Comparison of ENCODE assay signal across 30 mouse cellular contexts in genomic region chr10:117343000-117343399, GRCm38 (mm10). TPM values are rescaled to one million over a fixed set of nuclear protein-coding genes. Genes with fewer than 3 reads are reported as not detected.
DNase-seq lines count a peak whose midpoint lies in the region; ATAC-seq and TF ChIP-seq lines count a peak whose summit lies in the region.
"Had no signal": no experiment of that assay in that cellular context is flagged by ENCODE, and none has a peak within 500 bp of the region (broad histone marks: within the 10 kb centered on the region; RNA-seq: fewer than 3 reads in every experiment).

No protein-coding gene starts in this region.

- H3K9me3 ChIP-seq in limb, embryonic 12.5 days, result no peaks in the 10 kb centered on the region
- no peaks in the 10 kb centered on the region for H3K9me3 ChIP-seq in limb, embryonic 10.5 days (replicated peaks)
- H3K9me3 ChIP-seq in ES-Bruce4 (replicated peaks; ENCODE audit: control insufficient read depth, insufficient read depth, low read length, poor library complexity, severe bottlenecking), result no peaks in the 10 kb centered on the region
- no peaks in the 10 kb centered on the region for H3K9me3 ChIP-seq in liver, postnatal 0 days (ENCODE audit: low read length)
- H3K9me3 ChIP-seq: embryonic facial prominence, embryonic 15.5 days; forebrain, embryonic 13.5 days; hindbrain, embryonic 10.5 days; hindbrain, embryonic 15.5 days; neural tube, embryonic 15.5 days had no signal

- TF ChIP-seq POLR2A in ES-Bruce4 (IDR thresholded peaks at IDR 0.05; ENCODE audit: insufficient read depth, low read length), result no peak

- H3K27ac ChIP-seq in limb, embryonic 12.5 days, result peak overlapping the region; percentile 37; the same call in 1 of the 2 replicates
- no peak overlapping the region for H3K27ac ChIP-seq in limb, embryonic 10.5 days
- peak overlapping the region; percentile 96 for H3K27ac ChIP-seq in ES-Bruce4 (ENCODE audit: insufficient read depth, low read length)
- peak overlapping the region; percentile 60; the same call in 1 of the 2 replicates for H3K27ac ChIP-seq in liver, postnatal 0 days (ENCODE audit: low read depth)
- H3K27ac ChIP-seq: embryonic facial prominence, embryonic 15.5 days; forebrain, embryonic 13.5 days; hindbrain, embryonic 10.5 days; hindbrain, embryonic 15.5 days; layer of hippocampus, adult 2 months; left cerebral cortex, adult 2 months; liver, embryonic 14.5 days; macrophage; neural tube, embryonic 15.5 days had no signal

- no peak for ATAC-seq in limb, embryonic 12.5 days (ENCODE audit: insufficient number of reproducible peaks, insufficient read depth, low FRiP score, low TSS enrichment, low read depth)
- peak; percentile 76 for ATAC-seq in liver, postnatal 0 days
- ATAC-seq: forebrain, embryonic 13.5 days had no signal

- H3K27me3 ChIP-seq in limb, embryonic 12.5 days, result no peaks in the 10 kb centered on the region
- H3K27me3 ChIP-seq in limb, embryonic 10.5 days (ENCODE audit: low read depth, poor library complexity, severe bottlenecking), result no peaks in the 10 kb centered on the region
- H3K27me3 ChIP-seq in ES-Bruce4 (ENCODE audit: control insufficient read depth, insufficient read depth, low read length, poor library complexity, severe bottlenecking), result no peaks in the 10 kb centered on the region
- H3K27me3 ChIP-seq in liver, postnatal 0 days (ENCODE audit: insufficient read depth, low read length), result no peaks in the 10 kb centered on the region
- H3K27me3 ChIP-seq: embryonic facial prominence, embryonic 15.5 days; forebrain, embryonic 13.5 days; hindbrain, embryonic 15.5 days; neural tube, embryonic 15.5 days had no signal

- no peak for DNase-seq in limb, embryonic 10.5 days (ENCODE audit: low spot score)
- peak; percentile 58 for DNase-seq in fat pad, adult 2 months (ENCODE audit: extremely low read depth, low read depth, low spot score)
- no peak for DNase-seq in liver, postnatal 0 days
- DNase-seq in right cerebral cortex, adult 18-20 months, result no peak
- no peak for DNase-seq in natural killer cell, adult 2 months (ENCODE audit: low spot score in 2 of 2)
- DNase-seq: cerebellum, adult 11 months; cerebellum, adult 9-10 months; cerebellum, postnatal 36 days; gastrocnemius, postnatal 10 days; heart, postnatal 14 days; kidney, adult 2 months; kidney, postnatal 36 days; midbrain, embryonic 14.5 days; retina, postnatal 1 day; right cerebral cortex, postnatal 25 days; spleen, adult 18-20 months; thymus, adult 18-20 months; thymus, postnatal 36 days had no signal

- no peak overlapping the region for H3K9ac ChIP-seq in limb, embryonic 12.5 days (replicated peaks)
- peak overlapping the region; percentile 72 for H3K9ac ChIP-seq in ES-Bruce4 (ENCODE audit: low read depth, poor library complexity, severe bottlenecking)
- H3K9ac ChIP-seq in liver, postnatal 0 days (replicated peaks), result peak overlapping the region; percentile 16; the same call in 1 of the 2 replicates
- H3K9ac ChIP-seq: embryonic facial prominence, embryonic 15.5 days; forebrain, embryonic 13.5 days; hindbrain, embryonic 15.5 days; liver, embryonic 14.5 days; neural tube, embryonic 15.5 days had no signal

- WGBS in limb, embryonic 12.5 days, result 86% methylated on average over 4 of the region's 4 CpGs
- WGBS in limb, embryonic 10.5 days, result 90% methylated on average over 4 of the region's 4 CpGs
- 54% methylated on average over 4 of the region's 4 CpGs for WGBS in liver, postnatal 0 days (ENCODE audit: insufficient replicate concordance)

- no peak overlapping the region for H3K4me3 ChIP-seq in limb, embryonic 12.5 days (replicated peaks)
- H3K4me3 ChIP-seq in limb, embryonic 10.5 days, result no peak overlapping the region
- H3K4me3 ChIP-seq in ES-Bruce4 (ENCODE audit: low read depth, low read length), result no peak overlapping the region
- H3K4me3 ChIP-seq in liver, postnatal 0 days (ENCODE audit: low read depth, low read length), result no peak overlapping the region
- H3K4me3 ChIP-seq: embryonic facial prominence, embryonic 15.5 days; forebrain, embryonic 13.5 days; hindbrain, embryonic 10.5 days; hindbrain, embryonic 15.5 days; layer of hippocampus, adult 2 months; left cerebral cortex, adult 2 months; neural tube, embryonic 15.5 days had no signal

- H3K36me3 ChIP-seq in limb, embryonic 12.5 days, result peaks cover 21% of the 10 kb centered on the region
- peaks cover 42% of the 10 kb centered on the region for H3K36me3 ChIP-seq in limb, embryonic 10.5 days
- peaks cover 5% of the 10 kb centered on the region for H3K36me3 ChIP-seq in ES-Bruce4 (ENCODE audit: control insufficient read depth, insufficient read depth, low read length, poor library complexity, severe bottlenecking)
- H3K36me3 ChIP-seq in liver, postnatal 0 days (replicated peaks; ENCODE audit: insufficient read depth, low read length), result no peaks in the 10 kb centered on the region; the same call in 1 of the 2 replicates
- H3K36me3 ChIP-seq: hindbrain, embryonic 15.5 days had no signal

- TF ChIP-seq EP300 in ES-Bruce4 (IDR thresholded peaks at IDR 0.05; ENCODE audit: insufficient read depth, low read depth, low read length), result no peak
- no peak for TF ChIP-seq EP300 in liver, postnatal 0 days (IDR thresholded peaks at IDR 0.05; ENCODE audit: low read depth)

- no peaks in the 10 kb centered on the region for H3K4me1 ChIP-seq in limb, embryonic 12.5 days (replicated peaks)
- no peaks in the 10 kb centered on the region for H3K4me1 ChIP-seq in limb, embryonic 10.5 days
- peaks cover 3% of the 10 kb centered on the region for H3K4me1 ChIP-seq in ES-Bruce4 (ENCODE audit: control insufficient read depth, insufficient read depth, low read length)
- H3K4me1 ChIP-seq in liver, postnatal 0 days (ENCODE audit: insufficient read depth), result no peaks in the 10 kb centered on the region
- H3K4me1 ChIP-seq: embryonic facial prominence, embryonic 15.5 days; forebrain, embryonic 13.5 days; hindbrain, embryonic 10.5 days; hindbrain, embryonic 15.5 days; neural tube, embryonic 15.5 days had no signal

- no peak overlapping the region for H3K4me2 ChIP-seq in limb, embryonic 12.5 days
- no peak overlapping the region for H3K4me2 ChIP-seq in liver, postnatal 0 days (ENCODE audit: low read depth, low read length)
- H3K4me2 ChIP-seq: embryonic facial prominence, embryonic 15.5 days; forebrain, embryonic 13.5 days; hindbrain, embryonic 15.5 days; neural tube, embryonic 15.5 days had no signal

- no peak for TF ChIP-seq CTCF in ES-Bruce4 (IDR thresholded peaks at IDR 0.05; ENCODE audit: low read depth, low read length)
- no peak for TF ChIP-seq CTCF in liver, postnatal 0 days (IDR thresholded peaks at IDR 0.05; ENCODE audit: low read depth)

RNA-seq across cellular contexts. Expression of gene Cpsf6, which starts 36.8 kb away (rescaled TPM):
- 231 and 234 TPM in 2 replicates for polyA plus RNA-seq in limb, embryonic 12.5 days (2016; fragmentation: Nextera tagmentation; extraction: Ambion mirVana)
- 230 and 235 TPM in 2 replicates for polyA plus RNA-seq in limb, embryonic 10.5 days (2016; fragmentation: Nextera tagmentation; extraction: Ambion mirVana)
- polyA plus RNA-seq in ES-Bruce4 (2011; ENCODE audit: insufficient read depth, insufficient read length, low read depth, missing spikeins), result 205 and 225 TPM in 2 replicates
- polyA plus RNA-seq in liver, postnatal 0 days (2015; fragmentation: Nextera tagmentation; extraction: Ambion mirVana), result 34.4 and 38.6 TPM in 2 replicates

RNA-seq across cellular contexts. Expression of gene Lyz1, which starts 50.3 kb away (rescaled TPM):
- polyA plus RNA-seq in limb, embryonic 12.5 days (2016; fragmentation: Nextera tagmentation; extraction: Ambion mirVana), result not detected in 2 replicates
- polyA plus RNA-seq in limb, embryonic 10.5 days (2016; fragmentation: Nextera tagmentation; extraction: Ambion mirVana), result not detected in 2 replicates
- polyA plus RNA-seq in ES-Bruce4 (2011; ENCODE audit: insufficient read depth, insufficient read length, low read depth, missing spikeins), result not detected in 2 replicates
- 0.42 and 0.85 TPM in 2 replicates for polyA plus RNA-seq in liver, postnatal 0 days (2015; fragmentation: Nextera tagmentation; extraction: Ambion mirVana)
- polyA plus RNA-seq: forebrain, embryonic 13.5 days; hindbrain, embryonic 10.5 days; hindbrain, embryonic 15.5 days; kidney, embryonic 16.5 days; midbrain, embryonic 14.5 days had no signal
